Mouse (Mus musculus) G1E (cell line): Measurements from ENCODE around the gene Rtkn. TPM values are rescaled to one million over a fixed set of nuclear protein-coding genes. Genes with fewer than 3 reads are reported as not detected.
A peak's percentile ranks its signal among the peaks of the same experiment; 100 is the strongest.

Source experiments
- ATAC-seq: 2 replicates; pipeline ENCODE4 v1.8.0; 2016; ENCODE audit warnings: mild to moderate bottlenecking; ENCODE audit not compliant: insufficient number of reproducible peaks, poor library complexity, low FRiP score, severe bottlenecking; ENCODE audit errors: extremely low read depth
- DNase-seq: peaks from one replicate; pipeline ENCODE4 v3.0.0; 2012; ENCODE audit warnings: low spot score
- H3K27me3 ChIP-seq: 2 replicates; pipeline ENCODE4 v1.6.1; 2012; ENCODE audit warnings: mild to moderate bottlenecking, low read length, inconsistent platforms; ENCODE audit not compliant: insufficient read depth
- H3K36me3 ChIP-seq: replicated peaks from 2 replicates; pipeline ENCODE3; 2012; ENCODE audit warnings: mild to moderate bottlenecking, inconsistent platforms
- H3K4me1 ChIP-seq: 2 replicates; pipeline ENCODE4 v1.6.1; 2012; ENCODE audit warnings: low read depth, low read length, inconsistent platforms, mixed read lengths; ENCODE audit not compliant: insufficient read depth
- H3K4me3 ChIP-seq: 2 replicates; pipeline ENCODE4 v1.5.1; 2012; ENCODE audit warnings: low read depth, mild to moderate bottlenecking, inconsistent platforms, low read length, moderate library complexity, mixed read lengths
- H3K9me3 ChIP-seq: replicated peaks from 2 replicates; pipeline ENCODE4 v1.6.1; 2012; ENCODE audit warnings: inconsistent platforms
- CTCF ChIP-seq: IDR thresholded peaks from 2 replicates; pipeline ENCODE4 v1.5.1; 2012; ENCODE audit warnings: low read depth, low read length, inconsistent platforms, mixed read lengths
- GATA1 ChIP-seq: IDR thresholded peaks from 2 replicates; pipeline ENCODE4 v1.6.1; 2012; ENCODE audit warnings: borderline replicate concordance, low read length, inconsistent platforms, mixed read lengths
- GATA2 ChIP-seq: IDR thresholded peaks from 2 replicates; pipeline ENCODE4 v1.6.1; 2012; ENCODE audit warnings: low read depth, low read length, inconsistent platforms, borderline replicate concordance
- POLR2AphosphoS5 ChIP-seq: IDR thresholded peaks from 2 replicates; pipeline ENCODE4 v1.6.1; 2012; ENCODE audit warnings: low read depth, low read length, inconsistent platforms; ENCODE audit not compliant: insufficient replicate concordance
- TAL1 ChIP-seq: conservative IDR thresholded peaks from 2 replicates; pipeline ENCODE4 v1.6.1; 2012; ENCODE audit warnings: low read depth, low read length, inconsistent platforms, mixed read lengths
- polyA plus RNA-seq: library from polyadenylated mRNA; stranded (reverse); fragments of >175 nt; gene quantifications from 2 replicates; pipeline ENCODE4 v1.2.3, GENCODE M21; 2012
- total RNA-seq, 2 experiments: library from RNA; stranded (forward) in 1 of 2; stranded (reverse) in 1 of 2; fragments of 200-1000 nt in 1 of 2; fragments of >200 nt in 1 of 2; fragmentation: Nextera tagmentation in 1 of 2; gene quantifications; 2 replicates each; pipeline ENCODE4 v1.2.3; 2014 to 2017

Rtkn gene
- total and polyA plus RNA-seq, 3 experiments, result 4.0 to 34.2 (median 7.6) TPM

GRCm38 (mm10) chr6:83095968-83096367, 39.3 kb upstream of the Rtkn start:
- TF ChIP-seq GATA1, result no peak
- no peak for TF ChIP-seq POLR2AphosphoS5
- no peak for TF ChIP-seq CTCF
- no peak for TF ChIP-seq TAL1
- no peak for TF ChIP-seq GATA2
- Histone ChIP-seq H3K4me1 (peaks cover 4% of the 10 kb centered on the region), H3K4me3 (no peak overlapping the region), H3K27me3 (peaks cover 18% of the 10 kb centered on the region), H3K36me3 (no peaks in the 10 kb centered on the region), H3K9me3 (peaks cover 5% of the 10 kb centered on the region)
- ATAC-seq (no peak), DNase-seq (no peak)

- TF ChIP-seq POLR2AphosphoS5 (no peak), CTCF (no peak), GATA2 (no peak), TAL1 (no peak), GATA1 (no peak)
- DNase-seq (no peak), ATAC-seq (no peak)
- Histone ChIP-seq H3K4me1 (peaks cover 27% of the 10 kb centered on the region), H3K4me3 (no peak overlapping the region), H3K27me3 (peaks cover 10% of the 10 kb centered on the region; the same call in 1 of the 2 replicates), H3K9me3 (peaks cover 5% of the 10 kb centered on the region), H3K36me3 (peaks cover 12% of the 10 kb centered on the region)
These were observed 36.9 kb upstream of the Rtkn start for GRCm38 (mm10) chr6:83098411-83098810.

GRCm38 (mm10) chr6:83101316-83101687, 34.0 kb upstream of the Rtkn start, which contains the start of the genes Ccdc142 and Gm42688:
Gene Ccdc142, plus strand, starts transcription at chr6:83101601.
Gene Gm42688, plus strand, starts transcription at chr6:83101617.
- DNase-seq, result peak; percentile 74
- peak; percentile 90 for ATAC-seq

GRCm38 (mm10) chr6:83101688-83102556, 33.3 kb upstream of the Rtkn start:
- Histone ChIP-seq H3K4me1 (peaks cover 34% of the 10 kb centered on the region), H3K4me3 (peak overlapping the region; percentile 99), H3K36me3 (peaks cover 41% of the 10 kb centered on the region), H3K9me3 (no peaks in the 10 kb centered on the region), H3K27me3 (no peaks in the 10 kb centered on the region)
- peak; percentile 71 for DNase-seq
- TF ChIP-seq CTCF, result no peak; the same call in 1 of the 2 replicates
- no peak for TF ChIP-seq POLR2AphosphoS5
- TF ChIP-seq GATA1, result no peak
- TF ChIP-seq TAL1, result no peak
- no peak for TF ChIP-seq GATA2
- peak; percentile 37; the same call in 1 of the 2 replicates for ATAC-seq

More at GRCm38 (mm10) chr6:83101316-83101687, 34.0 kb upstream of the Rtkn start, which contains the start of the genes Ccdc142 and Gm42688:
- peaks cover 33% of the 10 kb centered on the region for H3K4me1 ChIP-seq
- H3K27me3 ChIP-seq, result no peaks in the 10 kb centered on the region
- H3K36me3 ChIP-seq, result peaks cover 36% of the 10 kb centered on the region
- peak within 1 kb of the TSS; percentile 99 for H3K4me3 ChIP-seq
- no peak for TF ChIP-seq CTCF
- H3K9me3 ChIP-seq, result no peaks in the 10 kb centered on the region

DNA sequence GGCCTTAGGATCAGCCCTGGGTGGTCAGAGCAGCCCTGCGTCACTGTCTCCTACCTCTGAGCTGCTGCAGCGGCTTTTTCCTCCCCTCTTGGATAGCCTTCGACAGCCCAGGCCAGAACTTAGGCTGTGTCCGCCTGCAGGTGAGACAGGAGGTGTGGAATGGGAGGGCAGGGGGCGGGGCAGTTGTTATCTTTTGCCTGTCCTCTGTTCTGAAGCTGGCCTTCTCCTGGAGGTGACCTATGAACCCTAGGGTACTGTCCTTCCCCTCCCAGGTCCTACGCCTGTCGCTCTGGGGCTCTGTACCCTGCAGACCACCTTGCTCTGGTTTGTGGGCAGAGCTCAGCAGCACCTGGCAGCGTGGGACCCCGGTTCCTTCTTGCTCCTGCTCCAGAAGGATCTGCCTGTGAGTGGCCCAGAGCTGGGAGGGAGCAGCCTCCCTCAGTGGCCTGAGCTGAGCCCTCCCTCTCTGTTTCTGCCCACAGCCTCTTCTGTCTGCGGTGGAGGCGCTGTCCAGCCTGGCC, 32.1 kb upstream of the Rtkn start:
- Histone ChIP-seq H3K27me3 (no peaks in the 10 kb centered on the region), H3K4me1 (peaks cover 47% of the 10 kb centered on the region), H3K36me3 (peaks cover 54% of the 10 kb centered on the region), H3K9me3 (no peaks in the 10 kb centered on the region), H3K4me3 (peak overlapping the region; percentile 99; the same call in 1 of the 2 replicates)
- DNase-seq (no peak), ATAC-seq (no peak)
- TF ChIP-seq TAL1 (no peak), GATA2 (no peak), CTCF (no peak), GATA1 (no peak)

DNA sequence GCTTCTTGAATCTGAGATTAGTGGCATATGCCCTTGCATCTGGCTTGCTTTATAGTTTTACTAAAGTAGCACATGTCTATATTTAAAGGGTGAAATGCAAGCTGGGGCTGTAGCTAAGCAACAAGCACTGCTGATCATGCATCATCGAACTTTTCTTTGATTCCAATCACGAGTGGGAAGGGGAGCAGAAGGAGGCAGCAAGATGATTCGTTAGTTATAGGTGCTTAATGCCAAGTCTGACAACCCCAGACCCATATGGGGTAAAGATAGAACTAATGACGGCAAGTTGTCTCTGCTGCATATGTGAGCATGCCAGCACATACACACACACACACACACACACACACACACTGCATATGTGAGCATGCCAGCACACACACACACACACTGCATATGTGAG, 31.1 kb upstream of the Rtkn start:
- H3K4me1 ChIP-seq, result peaks cover 53% of the 10 kb centered on the region
- TF ChIP-seq GATA2 (no peak), CTCF (no peak), POLR2AphosphoS5 (no peak), TAL1 (no peak)
- ATAC-seq (no peak), DNase-seq (no peak)
- H3K4me3 ChIP-seq, result no peak overlapping the region
- peaks cover 60% of the 10 kb centered on the region for H3K36me3 ChIP-seq
- no peaks in the 10 kb centered on the region for H3K27me3 ChIP-seq
- no peaks in the 10 kb centered on the region for H3K9me3 ChIP-seq
